Mouse (Mus musculus): ENCODE data around the gene Gm10277.

Gm10277 gene

GRCm38 (mm10) chr11:77787707-77788106, at the start of gene Gm10277:
Gene Gm10277 (minus strand): TSS chr11:77787747.
- DNase-seq (ENCODE audit: low spot score in 2 of 2), result no peak

GRCm38 (mm10) chr11:77836751-77837150, 49.2 kb upstream of the Gm10277 start:
- DNase-seq (ENCODE audit: low spot score in 2 of 2), result no peak

GRCm38 (mm10) chr11:77836290-77836689, 48.7 kb upstream of the Gm10277 start:
- no peak for DNase-seq (ENCODE audit: low spot score in 2 of 2)

GRCm38 (mm10) chr11:77835109-77835508, 47.6 kb upstream of the Gm10277 start:
- no peak for DNase-seq (ENCODE audit: low spot score in 2 of 2)

- DNase-seq (ENCODE audit: low spot score in 2 of 2), result no peak
Measured at GRCm38 (mm10) chr11:77832541-77832940, 45.0 kb upstream of the Gm10277 start.

- DNase-seq (ENCODE audit: low spot score in 2 of 2), result no peak
Measured at GRCm38 (mm10) chr11:77830875-77831274, 43.3 kb upstream of the Gm10277 start.

GRCm38 (mm10) chr11:77829043-77829841, 41.7 kb upstream of the Gm10277 start:
- no peak for DNase-seq (ENCODE audit: low spot score in 2 of 2)

GRCm38 (mm10) chr11:77828163-77828562, 40.6 kb upstream of the Gm10277 start:
- no peak for DNase-seq (ENCODE audit: low spot score in 2 of 2)

GRCm38 (mm10) chr11:77827241-77827995, 39.9 kb upstream of the Gm10277 start:
- DNase-seq (ENCODE audit: low spot score in 2 of 2), result peak; percentile 63 to 81

GRCm38 (mm10) chr11:77826311-77826710, 38.8 kb upstream of the Gm10277 start:
- no peak for DNase-seq (ENCODE audit: low spot score in 2 of 2)

- peak; percentile 39 to 76 for DNase-seq (ENCODE audit: low spot score in 2 of 2)
Measured at GRCm38 (mm10) chr11:77825853-77826252, 38.3 kb upstream of the Gm10277 start.

GRCm38 (mm10) chr11:77822781-77823180, 35.2 kb upstream of the Gm10277 start:
- peak; percentile 65 to 79 for DNase-seq (ENCODE audit: low spot score in 2 of 2)

GRCm38 (mm10) chr11:77821648-77822047, 34.1 kb upstream of the Gm10277 start:
- peak; percentile 35 to 69 for DNase-seq (ENCODE audit: low spot score in 2 of 2)

GRCm38 (mm10) chr11:77816003-77816402, 28.5 kb upstream of the Gm10277 start:
- DNase-seq (ENCODE audit: low spot score in 2 of 2), result peak; percentile 56 to 82

- DNase-seq (ENCODE audit: low spot score in 2 of 2), result no peak
Measured at GRCm38 (mm10) chr11:77813969-77814368, 26.4 kb upstream of the Gm10277 start.

- DNase-seq (ENCODE audit: low spot score in 2 of 2), result no peak
Measured at GRCm38 (mm10) chr11:77810018-77810417, 22.5 kb upstream of the Gm10277 start.

- DNase-seq (ENCODE audit: low spot score in 2 of 2), result no peak
Measured at GRCm38 (mm10) chr11:77809215-77809614, 21.7 kb upstream of the Gm10277 start.

GRCm38 (mm10) chr11:77808051-77808465, 20.5 kb upstream of the Gm10277 start:
- no peak for DNase-seq (ENCODE audit: low spot score in 2 of 2)

- DNase-seq (ENCODE audit: low spot score in 2 of 2), result no peak
Measured at GRCm38 (mm10) chr11:77806855-77807254, 19.3 kb upstream of the Gm10277 start.

- no peak for DNase-seq (ENCODE audit: low spot score in 2 of 2)
Measured at GRCm38 (mm10) chr11:77806218-77806617, 18.7 kb upstream of the Gm10277 start.

- peak; percentile 43 to 76 for DNase-seq (ENCODE audit: low spot score in 2 of 2)
Measured at GRCm38 (mm10) chr11:77802341-77802865, 14.9 kb upstream of the Gm10277 start.

GRCm38 (mm10) chr11:77800869-77801701, 13.5 kb upstream of the Gm10277 start:
- DNase-seq (ENCODE audit: low spot score in 2 of 2), result peak; percentile 62 to 81
